Mouse (Mus musculus) midbrain, postnatal 0 days (tissue): ENCODE measurements around the gene H2-DMa. TPM values are rescaled to one million over a fixed set of nuclear protein-coding genes. Genes with fewer than 3 reads are reported as not detected.

Experiments used
- ATAC-seq: fragments of 200-750 bp; cut with Nextera tagmentation; 2 replicates; pipeline ENCODE4 v1.8.0; 2017; ENCODE audit warnings: moderate number of reproducible peaks, mild to moderate bottlenecking, moderate TSS enrichment, moderate library complexity; ENCODE audit not compliant: low FRiP score
- DNase-seq: peaks from one replicate; pipeline ENCODE4 v3.0.0-alpha.2; 2015; ENCODE audit warnings: low spot score
- H3K27ac ChIP-seq: fragments of 300-500 bp; sonication (generic); 2 replicates; pipeline ENCODE4 v1.5.1; 2014; ENCODE audit warnings: low read depth, mild to moderate bottlenecking, low read length, mixed read lengths
- H3K27me3 ChIP-seq: fragments of 300-500 bp; sonication (generic); 2 replicates; pipeline ENCODE4 v1.6.1; 2014; ENCODE audit warnings: low read length, control low read depth, mixed read lengths; ENCODE audit not compliant: insufficient read depth
- H3K36me3 ChIP-seq: fragments of 300-500 bp; sonication (generic); 2 replicates; pipeline ENCODE4 v1.6.1; 2014; ENCODE audit warnings: low read length, control low read depth, mixed read lengths; ENCODE audit not compliant: insufficient read depth
- H3K4me1 ChIP-seq: fragments of 300-500 bp; sonication (generic); 2 replicates; pipeline ENCODE4 v1.6.1; 2014; ENCODE audit warnings: mild to moderate bottlenecking, control low read depth, antibody characterized with exemption, low read length, mixed read lengths; ENCODE audit not compliant: insufficient read depth
- H3K4me2 ChIP-seq: fragments of 300-500 bp; sonication (generic); 2 replicates; pipeline ENCODE4 v1.6.1; 2014; ENCODE audit warnings: low read depth, mild to moderate bottlenecking, low read length, mixed read lengths; ENCODE audit not compliant: poor library complexity, severe bottlenecking
- H3K4me3 ChIP-seq: fragments of 300-500 bp; sonication (generic); 2 replicates; pipeline ENCODE4 v1.5.1; 2014; ENCODE audit warnings: low read depth, mild to moderate bottlenecking, low read length, moderate library complexity
- H3K9ac ChIP-seq: fragments of 300-500 bp; sonication (generic); replicated peaks from 2 replicates; pipeline ENCODE4 v1.6.1; 2014; ENCODE audit warnings: mild to moderate bottlenecking, low read length, moderate library complexity, mixed read lengths; ENCODE audit not compliant: poor library complexity, severe bottlenecking
- H3K9me3 ChIP-seq: fragments of 300-500 bp; sonication (generic); 2 replicates; pipeline ENCODE4 v1.6.1; 2016; ENCODE audit warnings: low read length, control low read depth
- CTCF ChIP-seq: IDR thresholded peaks from 2 replicates; pipeline ENCODE4 v1.5.1; 2016; ENCODE audit warnings: antibody characterized with exemption, mild to moderate bottlenecking
- WGBS: fragments of 180-500 bp; shearing (Covaris S2); extraction: QIAGEN DNeasy Blood & Tissue Kit; methylation state at CpG from one replicate; pipeline ENCODE4 v1.1.7; 2014; 5-methylcytosine and 5-hydroxymethylcytosine counted together
- polyA plus RNA-seq: library from polyadenylated mRNA; unstranded; fragments of >200 nt; fragmentation: Nextera tagmentation; extraction: Ambion mirVana; gene quantifications from 2 replicates; pipeline ENCODE4 v1.2.1, GENCODE M21; 2015
- total RNA-seq: library from RNA; depleted of rRNA; stranded (reverse); fragments of >200 nt; gene quantifications from 2 replicates; pipeline ENCODE4 v1.2.3, GENCODE M21; 2014

Gene H2-DMa
- total and polyA plus RNA-seq, 2 experiments from 2014 or later: 23.8 to 26.1 TPM

DNA sequence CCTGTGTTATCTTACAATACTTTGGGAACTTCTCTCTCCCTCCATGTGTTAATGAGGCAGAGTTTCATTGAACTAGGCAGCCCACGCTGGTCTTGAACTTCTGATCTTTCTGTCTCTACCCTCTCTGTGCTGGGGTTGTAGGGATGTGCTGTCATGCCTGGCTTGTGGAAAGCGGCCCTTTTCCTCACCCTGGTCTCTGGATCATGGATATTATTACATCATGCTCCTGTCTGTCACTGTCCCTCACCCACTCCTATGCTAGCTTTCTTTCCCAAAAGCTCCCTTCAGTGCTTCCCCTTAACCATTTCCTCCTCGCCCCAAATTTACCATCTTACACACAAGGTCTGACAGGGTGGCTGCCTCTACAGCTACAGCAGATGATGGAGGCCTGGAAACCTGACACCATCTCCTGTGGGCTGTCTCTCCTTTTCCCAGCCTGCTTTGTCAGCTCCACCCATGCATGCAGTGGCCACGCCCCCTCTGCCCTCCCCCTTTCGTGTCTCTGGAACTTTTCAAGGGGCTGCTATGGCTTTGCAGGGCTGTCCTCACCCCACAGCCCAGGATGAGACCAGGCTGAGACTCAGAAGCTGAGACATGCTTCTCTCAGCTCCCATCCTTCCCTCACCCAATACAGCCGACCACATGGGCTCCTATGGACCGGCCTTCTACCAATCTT, 26.0 kb upstream of the H2-DMa start:
- H3K36me3 ChIP-seq: no peaks in the 10 kb centered on the region
- no peaks in the 10 kb centered on the region for H3K27me3 ChIP-seq
- H3K27ac ChIP-seq: no peak overlapping the region
- H3K4me2 ChIP-seq: no peak overlapping the region
- no peak for TF ChIP-seq CTCF
- no peak overlapping the region for H3K4me3 ChIP-seq
- DNase-seq (no peak), ATAC-seq (no peak)
- WGBS: 40% methylated on average over 7 of the region's 7 CpGs
- no peaks in the 10 kb centered on the region for H3K9me3 ChIP-seq
- no peaks in the 10 kb centered on the region for H3K4me1 ChIP-seq
- H3K9ac ChIP-seq: no peak overlapping the region

DNA sequence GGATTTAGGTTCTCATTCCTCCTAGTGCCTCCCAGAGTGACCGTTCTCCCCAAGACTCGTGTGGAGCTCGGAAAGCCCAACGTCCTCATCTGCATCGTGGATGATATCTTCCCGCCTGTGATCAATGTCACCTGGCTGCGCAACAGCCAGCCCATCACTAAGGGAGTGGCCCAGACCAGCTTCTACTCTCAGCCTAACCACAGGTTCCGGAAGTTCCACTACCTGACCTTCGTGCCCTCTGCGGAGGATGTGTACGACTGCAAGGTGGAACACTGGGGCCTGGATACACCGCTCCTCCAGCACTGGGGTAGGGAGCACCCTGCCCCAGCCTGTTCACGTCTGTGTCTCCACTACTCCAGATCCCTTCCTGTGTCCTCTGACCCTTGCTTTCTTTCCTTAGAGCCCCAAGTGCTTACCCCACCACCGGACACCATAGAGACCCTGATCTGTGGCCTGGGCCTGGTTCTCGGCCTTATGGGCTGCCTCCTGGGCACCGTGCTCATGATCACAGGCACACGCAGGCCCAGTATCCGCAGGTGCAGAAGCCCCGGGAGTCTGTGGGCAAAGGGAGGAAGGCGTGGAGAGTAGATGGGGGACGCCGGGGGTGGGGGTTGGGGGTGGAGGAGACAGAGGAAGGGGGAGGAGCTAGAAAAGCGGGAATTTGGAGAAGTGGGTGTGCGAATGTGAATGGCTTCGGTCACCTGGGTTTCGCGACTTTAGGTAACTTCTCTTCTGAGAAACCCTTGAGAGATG, 24.9 kb upstream of the H2-DMa start:
- no peak overlapping the region for H3K4me2 ChIP-seq
- H3K9ac ChIP-seq: no peak overlapping the region
- no peaks in the 10 kb centered on the region for H3K9me3 ChIP-seq
- ATAC-seq (no peak), DNase-seq (no peak)
- no peaks in the 10 kb centered on the region for H3K4me1 ChIP-seq
- no peak overlapping the region for H3K4me3 ChIP-seq
- H3K27me3 ChIP-seq: no peaks in the 10 kb centered on the region
- no peaks in the 10 kb centered on the region for H3K36me3 ChIP-seq
- no peak for TF ChIP-seq CTCF
- no peak overlapping the region for H3K27ac ChIP-seq
- WGBS: 87% methylated on average over 26 of the region's 27 CpGs

DNA sequence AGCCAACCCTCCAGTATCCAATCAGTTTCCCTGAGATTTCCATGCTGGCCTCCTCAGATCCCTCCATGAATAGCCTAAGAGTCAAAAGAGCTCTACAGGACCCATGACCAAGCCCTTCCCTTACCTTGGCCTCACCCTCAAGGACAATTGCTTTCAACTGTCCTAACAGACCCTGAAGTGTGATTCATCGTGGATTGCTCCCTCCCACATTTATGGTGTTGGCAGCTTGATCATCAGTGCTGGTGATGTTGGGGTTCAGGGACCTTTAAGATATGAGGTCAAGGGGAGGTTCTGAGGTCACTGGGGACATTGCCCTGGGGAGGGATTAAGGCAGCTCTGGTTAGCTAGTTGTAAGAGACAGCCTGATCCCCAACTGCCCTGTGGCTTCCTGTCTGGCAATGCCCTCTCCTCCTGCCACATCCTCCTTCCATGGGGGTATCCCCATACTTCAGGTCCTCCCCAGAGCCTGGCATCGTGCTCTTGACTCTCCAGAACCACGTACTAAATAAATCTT, 22.8 kb upstream of the H2-DMa start:
- H3K9ac ChIP-seq: no peak overlapping the region
- H3K4me3 ChIP-seq: no peak overlapping the region
- 66% methylated on average over 3 of the region's 3 CpGs for WGBS
- H3K4me2 ChIP-seq: no peak overlapping the region
- no peak overlapping the region for H3K27ac ChIP-seq
- no peaks in the 10 kb centered on the region for H3K9me3 ChIP-seq
- ATAC-seq (no peak), DNase-seq (no peak)
- no peak for TF ChIP-seq CTCF
- H3K4me1 ChIP-seq: no peaks in the 10 kb centered on the region
- H3K36me3 ChIP-seq: no peaks in the 10 kb centered on the region
- H3K27me3 ChIP-seq: no peaks in the 10 kb centered on the region

DNA sequence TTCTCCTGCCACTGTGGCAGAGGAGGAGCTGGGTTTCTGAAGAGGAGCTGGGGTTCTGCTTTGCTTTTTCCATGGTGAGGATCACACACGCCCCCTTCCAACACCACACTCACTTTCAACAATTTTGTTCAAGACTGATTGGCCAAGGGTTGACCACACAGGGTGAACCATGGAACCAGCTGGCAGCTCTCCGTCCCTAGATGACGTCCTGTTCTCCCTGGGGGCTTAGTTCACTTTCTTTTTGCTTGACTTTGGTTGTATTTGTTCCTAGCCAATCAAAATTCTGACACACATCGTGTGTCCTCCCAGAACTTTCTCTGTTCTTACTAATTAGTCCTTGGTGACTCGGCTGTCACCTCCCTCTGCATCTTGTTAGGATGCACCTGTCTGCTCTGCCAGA, 22.1 kb upstream of the H2-DMa start:
- no peaks in the 10 kb centered on the region for H3K9me3 ChIP-seq
- 76% methylated on average over 5 of the region's 5 CpGs for WGBS
- no peaks in the 10 kb centered on the region for H3K27me3 ChIP-seq
- H3K4me1 ChIP-seq: no peaks in the 10 kb centered on the region
- H3K27ac ChIP-seq: no peak overlapping the region
- no peak overlapping the region for H3K9ac ChIP-seq
- H3K4me3 ChIP-seq: no peak overlapping the region
- no peak overlapping the region for H3K4me2 ChIP-seq
- DNase-seq: no peak
- no peak for TF ChIP-seq CTCF
- no peak for ATAC-seq
- H3K36me3 ChIP-seq: no peaks in the 10 kb centered on the region

DNA sequence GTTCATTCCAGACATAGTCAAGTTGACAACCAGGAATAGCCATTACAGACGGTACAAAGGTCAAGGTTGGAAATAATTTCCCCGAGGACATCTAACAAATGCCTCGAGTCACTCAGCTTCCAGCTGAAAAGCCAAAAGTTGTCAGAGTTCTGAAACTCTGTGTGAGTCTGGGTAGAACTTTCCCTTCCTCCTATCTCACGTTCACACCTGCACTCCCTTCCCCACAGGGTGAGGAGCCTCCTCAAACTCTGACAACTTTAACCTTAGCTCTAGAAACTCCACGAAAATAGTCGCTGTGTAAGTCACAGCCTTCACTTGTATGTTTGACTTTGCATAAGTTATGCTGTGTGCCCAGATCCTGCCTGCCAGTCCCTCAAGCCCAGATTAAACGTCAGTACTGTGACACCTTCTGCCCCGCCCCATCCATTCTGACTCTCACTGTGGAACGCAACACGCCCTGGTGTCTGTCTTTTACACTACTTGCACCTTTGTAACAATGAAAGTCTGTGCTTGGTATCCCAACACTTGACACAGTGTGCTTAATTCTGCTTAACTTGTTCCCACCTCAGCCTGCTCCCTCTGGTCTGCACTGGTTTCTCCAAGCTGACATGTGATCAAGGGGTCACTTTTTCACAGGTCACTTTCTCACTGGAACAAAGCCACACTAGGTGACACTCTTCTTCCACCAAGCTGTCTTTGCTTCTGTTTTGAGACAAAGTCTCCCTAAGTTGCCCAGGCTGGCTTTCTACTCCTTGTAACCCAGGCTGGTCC, 20.4 kb upstream of the H2-DMa start:
- no peak for TF ChIP-seq CTCF
- 63% methylated on average over 10 of the region's 10 CpGs for WGBS
- no peak overlapping the region for H3K4me2 ChIP-seq
- no peaks in the 10 kb centered on the region for H3K27me3 ChIP-seq
- no peaks in the 10 kb centered on the region for H3K9me3 ChIP-seq
- H3K9ac ChIP-seq: no peak overlapping the region
- H3K4me1 ChIP-seq: no peaks in the 10 kb centered on the region
- DNase-seq: no peak
- H3K36me3 ChIP-seq: no peaks in the 10 kb centered on the region
- no peak for ATAC-seq
- H3K27ac ChIP-seq: no peak overlapping the region
- no peak overlapping the region for H3K4me3 ChIP-seq

DNA sequence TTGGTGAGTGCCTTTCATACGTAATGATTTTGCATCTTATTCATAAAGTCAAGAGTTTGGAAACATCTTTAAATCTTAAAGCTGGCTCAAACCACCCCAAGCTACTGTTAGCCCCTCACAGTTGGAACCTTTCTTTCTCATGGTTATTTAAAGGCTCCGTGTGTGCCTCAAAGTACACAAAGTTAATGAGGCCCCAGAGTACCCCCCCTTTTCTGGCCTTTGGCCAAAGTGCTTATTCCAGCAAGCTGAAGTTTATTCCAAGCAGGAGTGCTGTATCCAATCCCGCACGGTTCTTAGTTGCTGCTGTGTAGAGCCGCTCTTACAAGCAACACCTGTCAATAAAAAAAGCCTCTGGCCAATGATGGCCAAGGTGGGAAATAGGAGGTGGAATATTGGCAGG, 19.8 kb upstream of the H2-DMa start:
- 50% methylated on average over 5 of the region's 5 CpGs for WGBS
- Histone ChIP-seq H3K9me3 (no peaks in the 10 kb centered on the region), H3K27me3 (no peaks in the 10 kb centered on the region), H3K4me2 (no peak overlapping the region), H3K9ac (no peak overlapping the region), H3K36me3 (no peaks in the 10 kb centered on the region), H3K4me1 (no peaks in the 10 kb centered on the region), H3K4me3 (no peak overlapping the region), H3K27ac (no peak overlapping the region)
- no peak for DNase-seq
- no peak for ATAC-seq
- no peak for TF ChIP-seq CTCF
